Mouse (Mus musculus): ENCODE results near the gene Mboat7. TPM values are rescaled to one million over a fixed set of nuclear protein-coding genes. Genes with fewer than 3 reads are reported as not detected.

Mboat7 gene
- polyA plus RNA-seq (2012; ENCODE audit: low replicate concordance), result 81.3 and 120 TPM in 2 replicates

GRCm38 (mm10) chr7:3692987-3693808 lies at the start of gene Mboat7:
Mboat7 (minus strand) TSS chr7:3693523.

GRCm38 (mm10) chr7:3720268-3720667 lies 26.9 kb upstream of the Mboat7 start, which contains the start of gene Pirb:
Pirb (minus strand) TSS chr7:3720391.

GRCm38 (mm10) chr7:3703879-3704441 lies 10.6 kb upstream of the Mboat7 start, which contains the start of gene Rps9:
Rps9 (plus strand) TSS chr7:3703993.

GRCm38 (mm10) chr7:3692382-3692986 lies 839 bp downstream of the Mboat7 start, which contains the start of gene Tsen34:
Tsen34 (plus strand) TSS chr7:3692863.

GRCm38 (mm10) chr7:3677342-3677741 lies 16.0 kb downstream of the Mboat7 start, which contains the start of gene Tmc4:
Tmc4 (minus strand) TSS chr7:3677553.

GRCm38 (mm10) chr7:3665215-3666114 lies 27.9 kb downstream of the Mboat7 start, which contains the start of gene Leng1:
Leng1 (minus strand) TSS chr7:3665840.

GRCm38 (mm10) chr7:3644672-3645487 lies 48.4 kb downstream of the Mboat7 start, which contains the start of gene Cnot3:
Cnot3 (plus strand) TSS chr7:3645268.

GRCm38 (mm10) chr7:3629543-3630477 lies 63.5 kb downstream of the Mboat7 start, which contains the start of the genes Tfpt and Prpf31:
Tfpt (minus strand) TSS chr7:3629929.
Prpf31 (plus strand) TSS chr7:3629985.

Other genes with a start within 250 kb of the Mboat7 start
- gene Tarm1, start 190.9 kb downstream of the Mboat7 start, polyA plus RNA-seq (2012; ENCODE audit: low replicate concordance), result 0.16 TPM in 1 of 2 replicates, not detected in the other
- not detected in 2 replicates for gene Oscar, start 77.4 kb downstream of the Mboat7 start, polyA plus RNA-seq (2012; ENCODE audit: low replicate concordance)
- gene Ndufa3, start 76.2 kb downstream of the Mboat7 start, polyA plus RNA-seq (2012; ENCODE audit: low replicate concordance), result 12.9 and 15.1 TPM in 2 replicates
- gene Tfpt, start 63.6 kb downstream of the Mboat7 start, polyA plus RNA-seq (2012; ENCODE audit: low replicate concordance), result 13.0 and 25.9 TPM in 2 replicates
- gene Prpf31, start 63.5 kb downstream of the Mboat7 start, polyA plus RNA-seq (2012; ENCODE audit: low replicate concordance), result 20.0 and 28.6 TPM in 2 replicates
- gene Cnot3, start 48.3 kb downstream of the Mboat7 start, polyA plus RNA-seq (2012; ENCODE audit: low replicate concordance), result 465 and 678 TPM in 2 replicates
- 6.2 and 6.4 TPM in 2 replicates for gene Leng1, start 27.7 kb downstream of the Mboat7 start, polyA plus RNA-seq (2012; ENCODE audit: low replicate concordance)
- gene Tmc4, start 16.0 kb downstream of the Mboat7 start, polyA plus RNA-seq (2012; ENCODE audit: low replicate concordance), result 1.4 and 4.6 TPM in 2 replicates
- 18.8 and 66.6 TPM in 2 replicates for gene Tsen34, start 660 bp downstream of the Mboat7 start, polyA plus RNA-seq (2012; ENCODE audit: low replicate concordance)
- gene Rps9, start 10.5 kb upstream of the Mboat7 start, polyA plus RNA-seq (2012; ENCODE audit: low replicate concordance), result 67.0 and 502 TPM in 2 replicates
- 4.9 and 6.1 TPM in 2 replicates for gene Pirb, start 26.9 kb upstream of the Mboat7 start, polyA plus RNA-seq (2012; ENCODE audit: low replicate concordance)
- gene Gm15448, start 132.2 kb upstream of the Mboat7 start, polyA plus RNA-seq (2012; ENCODE audit: low replicate concordance), result not detected in 2 replicates
- 0.50 TPM in 1 of 2 replicates, not detected in the other for gene Pira2, start 151.5 kb upstream of the Mboat7 start, polyA plus RNA-seq (2012; ENCODE audit: low replicate concordance)
- 0.46 and 0.67 TPM in 2 replicates for gene Gm14548, start 204.6 kb upstream of the Mboat7 start, polyA plus RNA-seq (2012; ENCODE audit: low replicate concordance)
- 1.5 and 2.2 TPM in 2 replicates for gene Lilra6, start 222.0 kb upstream of the Mboat7 start, polyA plus RNA-seq (2012; ENCODE audit: low replicate concordance)